Mouse (Mus musculus) cerebellum, adult 9-10 months (tissue): ENCODE data around the gene Gm13694.
"Not testable (repeated sequence)": the region's sequence is repeated elsewhere in the genome, so short reads cannot be mapped to it uniquely, and the experiment has no call there.

Source experiments
- DNase-seq: peaks from one replicate; pipeline ENCODE4 v3.0.0; 2022

Gene Gm13694

DNA sequence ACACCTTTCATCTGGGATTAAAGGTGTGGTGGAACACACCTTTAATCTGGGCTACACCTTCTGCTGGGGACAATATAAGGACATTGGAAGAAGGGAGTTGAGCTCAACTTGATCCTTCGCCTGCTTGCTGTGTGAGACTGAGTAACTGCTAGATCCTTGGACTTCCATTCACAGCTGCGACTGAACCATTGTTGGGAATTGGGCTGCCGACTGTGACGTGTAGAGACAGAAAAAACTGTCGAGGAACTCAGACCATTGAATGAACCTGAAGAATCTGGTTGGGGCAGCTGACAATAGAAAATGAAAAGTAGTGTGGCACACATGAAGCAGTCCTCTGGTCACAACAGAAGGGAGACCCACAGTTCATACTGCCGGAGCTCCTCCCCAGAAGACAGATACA lies at the start of gene Gm13694:
Gene Gm13694, plus strand, starts transcription at position 301 of the 400 bp plus-strand sequence.
- DNase-seq, result not testable (repeated sequence)

DNA sequence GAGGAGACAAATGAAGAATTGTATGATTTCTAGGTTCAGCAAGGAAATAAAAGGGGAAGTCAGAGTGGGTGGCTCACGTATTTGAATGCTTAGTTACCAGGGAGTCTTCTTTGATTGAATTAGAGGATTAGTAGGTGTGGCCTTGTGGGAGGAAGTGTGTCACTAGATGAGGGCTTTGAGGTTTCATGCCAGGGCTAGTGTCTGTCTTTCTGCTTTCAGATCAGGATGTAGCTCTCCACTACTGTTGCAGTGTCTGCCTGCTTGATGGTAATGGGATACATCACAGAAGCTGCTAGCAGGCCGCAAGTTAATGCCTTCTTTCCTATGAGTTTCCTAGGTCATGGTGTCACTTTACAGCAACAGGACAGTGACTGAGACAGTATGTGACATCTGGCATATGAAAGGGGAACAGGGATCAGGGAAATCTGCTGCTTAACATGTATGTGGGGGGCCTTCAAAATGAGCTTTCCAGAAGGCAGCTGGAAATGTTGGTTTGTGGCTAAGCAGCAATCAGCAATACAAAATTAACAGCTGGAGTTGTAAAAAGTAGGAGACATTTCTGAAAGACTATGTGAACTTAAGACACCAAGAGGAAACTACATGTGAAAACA lies 49.1 kb upstream of the Gm13694 start:
- DNase-seq, result no peak

DNA sequence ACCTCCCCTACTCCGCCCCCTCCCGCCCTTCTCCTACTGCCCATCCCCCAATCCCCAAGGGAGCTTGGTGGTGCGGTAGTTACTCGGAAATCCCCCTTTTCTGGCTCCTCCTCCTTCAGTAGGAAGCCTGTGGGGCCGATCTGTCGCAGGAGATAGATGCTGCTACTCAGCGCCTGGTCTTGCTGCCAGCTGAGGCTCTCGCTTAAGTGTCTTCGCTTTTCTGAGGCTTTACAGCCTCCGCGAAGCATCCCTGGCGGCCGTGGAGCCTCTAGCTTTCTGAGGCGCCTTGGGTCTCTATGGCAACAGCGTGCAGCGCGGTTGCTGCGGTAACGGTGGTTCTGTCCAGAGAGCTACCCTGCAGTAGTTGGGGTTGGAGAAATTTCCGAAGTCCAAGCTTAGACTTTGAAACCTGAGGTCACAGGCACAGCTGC lies 37.8 kb upstream of the Gm13694 start, which contains the start of gene Zswim2:
Gene Zswim2, minus strand, starts transcription at position 298 of the 431 bp plus-strand sequence.
- DNase-seq, result peak; percentile 38

DNA sequence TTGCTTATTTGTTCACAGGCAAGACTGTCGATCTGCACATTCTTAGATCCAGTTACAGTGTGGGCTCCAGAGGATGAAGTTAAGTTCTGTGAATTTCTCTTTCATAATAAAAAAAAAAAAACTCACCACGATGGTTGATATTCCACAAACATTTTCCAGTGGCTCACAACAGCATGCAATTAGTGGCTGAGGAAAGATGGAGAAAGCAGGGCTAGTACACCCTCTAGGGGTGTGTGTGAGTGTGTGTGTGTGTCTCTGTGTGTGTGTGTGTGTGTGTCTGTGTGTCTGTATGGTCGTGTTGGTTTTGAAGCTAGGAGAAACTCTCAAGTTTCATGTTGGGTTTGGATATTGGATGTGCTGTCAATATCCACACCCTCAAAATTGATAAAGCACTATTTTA lies 37.4 kb upstream of the Gm13694 start:
- DNase-seq, result no peak

DNA sequence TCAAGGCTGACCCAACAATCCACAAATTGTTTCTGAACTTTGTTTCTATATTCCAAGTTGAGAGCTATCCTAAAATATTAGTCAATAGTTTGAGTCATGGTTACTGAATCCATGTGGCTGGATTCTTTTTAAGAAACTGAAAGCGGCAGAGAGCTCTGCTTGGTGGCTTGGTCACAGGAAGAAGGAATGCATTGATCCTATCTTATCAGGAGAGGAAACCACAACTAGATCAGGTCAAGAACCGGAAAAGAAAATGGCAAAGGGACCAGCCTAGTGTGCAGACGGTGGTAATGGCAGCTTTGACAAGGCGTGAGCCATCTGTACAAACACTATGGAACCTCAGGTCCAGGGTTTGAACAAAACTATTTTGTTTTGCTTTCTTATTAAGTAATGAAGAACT lies 36.9 kb upstream of the Gm13694 start:
- DNase-seq, result no peak

DNA sequence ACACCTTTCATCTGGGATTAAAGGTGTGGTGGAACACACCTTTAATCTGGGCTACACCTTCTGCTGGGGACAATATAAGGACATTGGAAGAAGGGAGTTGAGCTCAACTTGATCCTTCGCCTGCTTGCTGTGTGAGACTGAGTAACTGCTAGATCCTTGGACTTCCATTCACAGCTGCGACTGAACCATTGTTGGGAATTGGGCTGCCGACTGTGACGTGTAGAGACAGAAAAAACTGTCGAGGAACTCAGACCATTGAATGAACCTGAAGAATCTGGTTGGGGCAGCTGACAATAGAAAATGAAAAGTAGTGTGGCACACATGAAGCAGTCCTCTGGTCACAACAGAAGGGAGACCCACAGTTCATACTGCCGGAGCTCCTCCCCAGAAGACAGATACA lies 23.3 kb upstream of the Gm13694 start, which contains the start of gene Gm13698:
Gene Gm13698, plus strand, starts transcription at position 301 of the 400 bp plus-strand sequence.
- DNase-seq, result not testable (repeated sequence)

DNA sequence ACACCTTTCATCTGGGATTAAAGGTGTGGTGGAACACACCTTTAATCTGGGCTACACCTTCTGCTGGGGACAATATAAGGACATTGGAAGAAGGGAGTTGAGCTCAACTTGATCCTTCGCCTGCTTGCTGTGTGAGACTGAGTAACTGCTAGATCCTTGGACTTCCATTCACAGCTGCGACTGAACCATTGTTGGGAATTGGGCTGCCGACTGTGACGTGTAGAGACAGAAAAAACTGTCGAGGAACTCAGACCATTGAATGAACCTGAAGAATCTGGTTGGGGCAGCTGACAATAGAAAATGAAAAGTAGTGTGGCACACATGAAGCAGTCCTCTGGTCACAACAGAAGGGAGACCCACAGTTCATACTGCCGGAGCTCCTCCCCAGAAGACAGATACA lies 17.5 kb upstream of the Gm13694 start, which contains the start of gene Gm13693:
Gene Gm13693, plus strand, starts transcription at position 301 of the 400 bp plus-strand sequence.
- not testable (repeated sequence) for DNase-seq

DNA sequence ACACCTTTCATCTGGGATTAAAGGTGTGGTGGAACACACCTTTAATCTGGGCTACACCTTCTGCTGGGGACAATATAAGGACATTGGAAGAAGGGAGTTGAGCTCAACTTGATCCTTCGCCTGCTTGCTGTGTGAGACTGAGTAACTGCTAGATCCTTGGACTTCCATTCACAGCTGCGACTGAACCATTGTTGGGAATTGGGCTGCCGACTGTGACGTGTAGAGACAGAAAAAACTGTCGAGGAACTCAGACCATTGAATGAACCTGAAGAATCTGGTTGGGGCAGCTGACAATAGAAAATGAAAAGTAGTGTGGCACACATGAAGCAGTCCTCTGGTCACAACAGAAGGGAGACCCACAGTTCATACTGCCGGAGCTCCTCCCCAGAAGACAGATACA lies 11.7 kb upstream of the Gm13694 start, which contains the start of gene Gm13695:
Gene Gm13695, plus strand, starts transcription at position 301 of the 400 bp plus-strand sequence.
- not testable (repeated sequence) for DNase-seq

DNA sequence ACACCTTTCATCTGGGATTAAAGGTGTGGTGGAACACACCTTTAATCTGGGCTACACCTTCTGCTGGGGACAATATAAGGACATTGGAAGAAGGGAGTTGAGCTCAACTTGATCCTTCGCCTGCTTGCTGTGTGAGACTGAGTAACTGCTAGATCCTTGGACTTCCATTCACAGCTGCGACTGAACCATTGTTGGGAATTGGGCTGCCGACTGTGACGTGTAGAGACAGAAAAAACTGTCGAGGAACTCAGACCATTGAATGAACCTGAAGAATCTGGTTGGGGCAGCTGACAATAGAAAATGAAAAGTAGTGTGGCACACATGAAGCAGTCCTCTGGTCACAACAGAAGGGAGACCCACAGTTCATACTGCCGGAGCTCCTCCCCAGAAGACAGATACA lies 5.9 kb upstream of the Gm13694 start, which contains the start of gene Gm13696:
Gene Gm13696, plus strand, starts transcription at position 301 of the 400 bp plus-strand sequence.
- DNase-seq, result not testable (repeated sequence)

DNA sequence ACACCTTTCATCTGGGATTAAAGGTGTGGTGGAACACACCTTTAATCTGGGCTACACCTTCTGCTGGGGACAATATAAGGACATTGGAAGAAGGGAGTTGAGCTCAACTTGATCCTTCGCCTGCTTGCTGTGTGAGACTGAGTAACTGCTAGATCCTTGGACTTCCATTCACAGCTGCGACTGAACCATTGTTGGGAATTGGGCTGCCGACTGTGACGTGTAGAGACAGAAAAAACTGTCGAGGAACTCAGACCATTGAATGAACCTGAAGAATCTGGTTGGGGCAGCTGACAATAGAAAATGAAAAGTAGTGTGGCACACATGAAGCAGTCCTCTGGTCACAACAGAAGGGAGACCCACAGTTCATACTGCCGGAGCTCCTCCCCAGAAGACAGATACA lies 5.7 kb downstream of the Gm13694 start, which contains the start of gene Gm13697:
Gene Gm13697, plus strand, starts transcription at position 301 of the 400 bp plus-strand sequence.
- not testable (repeated sequence) for DNase-seq

DNA sequence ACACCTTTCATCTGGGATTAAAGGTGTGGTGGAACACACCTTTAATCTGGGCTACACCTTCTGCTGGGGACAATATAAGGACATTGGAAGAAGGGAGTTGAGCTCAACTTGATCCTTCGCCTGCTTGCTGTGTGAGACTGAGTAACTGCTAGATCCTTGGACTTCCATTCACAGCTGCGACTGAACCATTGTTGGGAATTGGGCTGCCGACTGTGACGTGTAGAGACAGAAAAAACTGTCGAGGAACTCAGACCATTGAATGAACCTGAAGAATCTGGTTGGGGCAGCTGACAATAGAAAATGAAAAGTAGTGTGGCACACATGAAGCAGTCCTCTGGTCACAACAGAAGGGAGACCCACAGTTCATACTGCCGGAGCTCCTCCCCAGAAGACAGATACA lies 11.5 kb downstream of the Gm13694 start, which contains the start of gene Gm13691:
Gene Gm13691, plus strand, starts transcription at position 301 of the 400 bp plus-strand sequence.
- not testable (repeated sequence) for DNase-seq

DNA sequence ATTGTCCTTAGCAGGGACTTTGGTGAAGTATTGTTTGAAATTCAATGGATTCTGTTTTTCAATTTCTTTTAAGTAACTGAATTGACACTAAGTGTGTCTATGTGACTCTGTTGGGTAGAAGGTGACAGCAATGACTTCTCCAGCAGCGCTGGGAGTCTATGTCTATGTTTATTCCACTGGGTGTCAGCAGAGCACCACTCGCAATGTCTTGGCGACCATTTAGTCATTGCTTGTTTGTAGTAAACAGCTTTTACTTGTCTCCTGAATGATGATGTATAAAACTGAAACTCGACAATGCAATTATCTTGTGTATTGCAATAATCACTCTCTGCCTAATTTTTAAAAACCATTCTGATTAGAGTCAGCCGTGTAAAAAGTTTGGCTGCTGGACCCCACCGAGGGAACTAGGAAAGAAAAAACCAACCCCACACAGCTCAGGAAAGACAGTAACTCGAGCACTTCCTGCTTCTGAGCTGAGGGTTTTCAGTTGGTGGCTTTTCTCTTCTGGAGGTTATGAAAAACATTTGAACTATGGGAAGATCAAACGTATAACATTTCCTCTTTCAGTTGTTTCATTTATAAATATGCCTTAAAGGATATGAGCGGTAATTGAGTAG lies 15.0 kb downstream of the Gm13694 start:
- DNase-seq, result not testable (repeated sequence)

DNA sequence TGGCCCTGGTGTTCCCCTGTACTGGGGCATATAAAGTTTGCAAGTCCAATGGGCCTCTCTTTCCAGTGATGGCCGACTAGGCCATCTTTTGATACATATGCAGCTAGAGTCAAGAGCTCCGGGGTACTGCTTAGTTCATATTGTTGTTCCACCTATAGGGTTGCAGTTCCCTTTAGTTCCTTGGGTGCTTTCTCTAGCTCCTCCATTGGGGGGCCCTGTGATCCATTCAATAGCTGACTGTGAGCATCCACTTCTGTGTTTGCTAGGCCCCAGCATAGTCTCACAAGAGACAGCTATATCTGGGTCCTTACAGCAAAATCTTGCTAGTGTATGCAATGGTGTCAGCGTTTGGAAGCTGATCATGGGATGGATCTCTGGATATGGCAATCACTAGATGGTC lies 15.8 kb downstream of the Gm13694 start:
- not testable (repeated sequence) for DNase-seq

DNA sequence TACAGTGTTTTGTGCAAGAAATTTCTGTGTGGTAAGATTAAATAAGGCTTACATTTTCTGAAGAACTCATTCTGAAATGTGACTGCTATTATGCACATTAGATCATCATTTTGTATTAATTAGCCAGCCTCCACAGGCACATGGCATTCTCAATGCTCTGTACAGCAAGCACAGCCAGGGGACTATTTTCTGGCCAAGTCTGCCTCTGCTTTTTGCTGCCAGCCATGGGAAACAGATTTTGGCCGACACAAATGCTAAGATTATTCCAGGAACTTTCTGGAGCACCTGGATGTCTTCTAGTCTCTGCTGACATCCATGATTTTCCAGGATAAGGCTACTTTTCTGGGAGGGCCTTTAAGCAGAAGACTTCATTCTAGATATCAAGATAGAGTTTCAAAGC lies 30.2 kb downstream of the Gm13694 start:
- DNase-seq, result no peak

DNA sequence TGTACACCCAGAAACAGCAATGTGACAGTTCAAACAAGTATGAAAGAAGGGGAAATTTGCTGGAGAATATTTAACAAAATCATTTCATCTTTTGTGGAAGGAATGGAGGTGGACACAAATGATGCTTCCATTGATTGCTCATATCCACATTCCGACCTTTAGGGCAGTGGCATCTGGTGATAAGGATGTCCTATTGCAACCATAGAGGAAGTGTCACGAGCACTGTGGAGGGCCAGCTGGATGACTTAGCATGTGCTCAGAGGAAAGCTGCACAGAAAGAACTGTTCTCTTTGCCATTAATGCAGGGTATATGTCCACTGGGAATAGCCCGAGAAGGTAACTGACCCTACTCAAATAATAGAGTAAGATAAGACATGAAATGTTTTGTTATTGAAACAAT lies 31.1 kb downstream of the Gm13694 start:
- no peak for DNase-seq

DNA sequence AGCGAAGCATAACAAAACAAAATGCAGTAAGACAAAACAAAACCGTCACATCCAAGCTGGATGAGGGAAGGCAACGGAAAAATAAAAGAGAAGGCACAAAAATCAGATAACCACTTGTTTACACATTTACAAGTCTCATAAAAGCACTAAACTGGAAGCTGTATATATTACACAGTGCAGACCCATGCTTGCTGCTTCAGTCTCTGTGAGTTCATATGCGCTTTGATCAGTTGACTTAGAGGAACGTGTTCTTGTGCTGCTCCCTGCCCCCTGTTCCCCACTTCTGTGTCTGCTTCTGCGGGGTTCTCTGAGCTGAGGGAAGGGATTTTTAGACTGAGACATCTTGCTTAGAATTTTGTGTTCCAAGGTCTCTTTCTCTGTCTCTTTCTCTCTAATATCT lies 35.8 kb downstream of the Gm13694 start:
- no peak for DNase-seq

DNA sequence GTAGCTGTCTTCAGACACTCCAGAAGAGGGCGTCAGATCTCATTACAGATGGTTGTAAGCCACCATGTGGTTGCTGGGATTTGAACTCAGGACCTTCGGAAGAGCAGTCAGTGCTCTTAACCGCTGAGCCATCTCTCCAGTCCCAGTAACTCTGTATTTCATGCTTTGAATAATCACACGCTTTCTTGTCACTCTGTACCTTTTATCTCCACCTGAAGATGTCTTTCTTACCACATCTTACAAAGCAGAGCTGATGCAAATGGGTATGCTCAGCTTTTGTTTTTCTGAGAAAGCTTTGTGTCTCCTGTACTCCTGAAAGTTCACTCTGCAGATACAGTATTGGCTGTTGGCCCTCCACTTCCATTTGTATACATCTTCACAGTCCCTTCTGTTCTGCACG lies 37.6 kb downstream of the Gm13694 start:
- not testable (repeated sequence) for DNase-seq

DNA sequence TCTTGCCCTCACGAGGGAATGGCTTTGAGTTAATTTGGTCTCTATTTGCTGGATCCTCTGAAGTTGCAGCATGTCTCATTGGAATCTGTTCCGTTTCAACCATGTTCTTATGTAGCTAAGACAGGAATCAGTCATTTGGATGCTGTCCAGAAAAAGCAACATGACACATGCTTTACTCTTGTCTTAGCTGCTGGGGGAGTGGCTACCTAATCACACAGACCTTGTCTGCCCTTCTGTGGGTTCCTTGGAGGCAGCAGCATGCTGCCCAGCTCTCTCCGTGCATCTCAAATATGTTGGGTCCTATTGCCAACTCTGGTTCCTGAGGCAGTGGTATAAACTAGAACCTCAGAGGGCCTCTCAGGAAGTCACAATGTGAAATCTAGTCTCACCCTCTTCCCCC lies 39.6 kb downstream of the Gm13694 start:
- no peak for DNase-seq

DNA sequence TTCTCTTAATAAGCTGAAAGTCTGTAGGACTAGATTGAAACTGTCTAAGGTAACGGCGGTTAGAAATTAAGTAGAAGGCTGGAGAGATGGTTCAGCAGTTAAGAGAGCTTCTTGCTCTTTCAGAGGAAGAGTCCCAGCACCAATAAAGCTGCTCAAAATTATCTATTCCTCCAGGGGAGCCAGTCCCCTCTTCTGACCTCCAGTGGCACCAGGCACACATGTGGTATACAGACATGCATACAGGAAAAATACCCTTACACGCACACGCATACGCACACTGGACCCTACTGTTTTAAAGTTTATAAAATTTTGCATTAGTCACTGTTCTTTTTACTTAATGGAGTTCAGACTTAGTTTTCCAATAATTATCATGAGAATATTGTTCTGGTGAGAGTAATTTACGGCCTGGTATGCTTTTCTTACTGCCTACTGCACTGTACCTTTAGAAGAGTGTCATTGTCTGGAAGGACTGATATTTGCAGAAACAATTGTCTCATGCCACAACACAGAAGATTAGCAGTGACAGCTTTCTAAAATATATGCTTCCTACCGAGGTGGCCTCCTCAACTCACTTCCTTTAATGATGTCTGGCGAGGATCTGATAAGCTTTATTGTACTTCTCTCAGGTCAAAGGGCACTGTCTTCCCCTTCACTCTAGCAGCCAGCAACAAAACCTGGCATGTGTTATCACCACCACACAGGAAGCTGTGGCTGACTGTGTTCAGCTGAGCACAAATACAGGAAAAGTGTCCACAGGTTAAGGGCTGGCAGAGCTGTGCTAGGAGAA lies 41.0 kb downstream of the Gm13694 start:
- no peak for DNase-seq

DNA sequence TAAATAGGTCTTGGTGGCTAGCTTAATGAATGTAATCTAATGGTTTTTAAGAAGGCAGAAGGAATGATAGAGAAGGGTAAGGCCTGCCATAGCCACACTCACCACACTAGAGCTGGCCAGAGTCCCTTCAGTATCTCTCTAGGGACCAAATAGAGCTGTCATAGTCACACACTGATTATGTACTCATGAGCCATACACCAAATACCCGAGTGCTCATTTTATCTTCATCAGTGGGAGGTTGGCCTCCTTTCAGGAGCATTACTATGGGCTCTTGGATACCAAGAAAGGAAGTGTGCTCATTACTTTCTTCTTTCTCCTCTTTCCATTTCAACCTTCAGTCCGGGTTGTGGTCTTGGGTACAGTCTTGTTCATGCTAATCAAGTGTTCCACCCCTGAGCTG lies 43.2 kb downstream of the Gm13694 start:
- DNase-seq, result no peak

DNA sequence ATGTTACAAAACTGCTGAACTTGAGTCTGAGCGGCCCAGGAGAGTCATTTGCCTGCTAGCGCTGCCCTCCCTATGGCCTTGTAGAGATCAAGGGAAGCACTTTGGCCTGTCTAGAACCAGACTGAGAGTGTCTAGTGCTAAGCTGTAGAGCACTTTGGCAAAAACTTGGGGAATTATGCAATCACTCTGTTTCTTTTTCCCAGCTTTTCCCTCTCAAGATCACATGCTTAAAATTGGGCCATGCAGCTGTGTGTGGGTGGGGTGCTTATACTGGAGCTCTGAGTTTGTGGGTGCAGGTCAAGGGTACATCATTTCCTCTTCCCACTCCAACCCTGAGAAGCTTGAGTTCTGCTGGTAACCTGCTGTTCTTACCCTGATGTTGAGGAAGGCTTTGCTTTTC lies 44.2 kb downstream of the Gm13694 start:
- no peak for DNase-seq

DNA sequence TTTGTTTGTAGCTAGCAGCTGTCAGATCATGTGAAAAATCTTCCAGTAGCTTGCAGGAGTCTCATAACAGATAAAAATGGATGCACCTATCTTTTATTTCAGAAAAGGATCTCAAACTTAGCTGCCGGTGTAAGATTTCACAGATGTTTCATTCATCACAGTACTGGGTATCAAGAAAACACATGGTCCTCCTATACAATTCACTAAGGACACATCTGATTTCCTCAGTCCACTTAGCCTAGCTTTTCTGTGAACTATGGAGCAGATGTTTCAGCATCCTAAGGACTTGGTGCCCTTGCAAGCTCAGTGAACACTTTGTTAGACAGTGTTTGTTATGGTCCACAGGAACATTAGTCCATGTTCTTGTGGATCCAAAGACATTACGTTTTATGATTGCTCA lies 44.6 kb downstream of the Gm13694 start:
- DNase-seq, result no peak

DNA sequence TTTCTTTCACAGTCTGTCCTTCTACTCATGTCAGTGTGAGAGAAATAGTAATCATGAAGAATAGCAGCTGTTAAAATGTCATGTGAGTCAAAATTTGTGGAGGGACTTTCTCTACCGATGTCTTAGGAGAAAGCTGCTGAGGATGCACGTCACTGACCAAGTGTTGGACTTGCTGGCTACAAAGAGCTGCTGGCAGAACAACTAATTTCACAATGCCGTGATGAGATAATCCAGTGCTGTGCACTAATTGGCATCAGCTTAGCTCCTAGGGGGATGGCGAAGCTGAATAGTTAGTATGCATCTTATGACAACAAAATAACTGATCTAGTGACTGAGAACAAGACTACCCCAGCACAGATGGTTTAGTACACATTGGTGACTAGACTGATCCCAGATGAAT lies 46.5 kb downstream of the Gm13694 start:
- DNase-seq, result no peak
